In genomic region chr4:134720371-134720770, GRCm38 (mm10) we compare ENCODE assay signal across 23 mouse cellular contexts. TPM values are rescaled to one million over a fixed set of nuclear protein-coding genes. Genes with fewer than 3 reads are reported as not detected.
A peak's percentile ranks its signal among the peaks of the same experiment; 100 is the strongest.
DNase-seq lines count a peak whose midpoint lies in the region; ATAC-seq and TF ChIP-seq lines count a peak whose summit lies in the region.
"Had no signal": no experiment of that assay in that cellular context is flagged by ENCODE, and none has a peak within 500 bp of the region (broad histone marks: within the 10 kb centered on the region; RNA-seq: fewer than 3 reads in every experiment).

No protein-coding gene starts in this region.

- peak overlapping the region; percentile 9; the same call in 1 of the 2 replicates for H3K27ac ChIP-seq in forebrain, embryonic 10.5 days
- H3K27ac ChIP-seq in forebrain, embryonic 14.5 days (ENCODE audit: low read depth, low read length): no peak overlapping the region
- peak overlapping the region; percentile 74; the same call in 1 of the 2 replicates for H3K27ac ChIP-seq in liver, embryonic 13.5 days
- peak overlapping the region; percentile 37; the same call in 1 of the 2 replicates for H3K27ac ChIP-seq in embryonic fibroblast, embryonic 13.5 days (ENCODE audit: insufficient read depth, low read length)
- H3K27ac ChIP-seq: forebrain, embryonic 12.5 days; heart, adult 2 months had no signal

- H3K4me2 ChIP-seq in forebrain, embryonic 14.5 days (ENCODE audit: low read length): no peak overlapping the region
- peak overlapping the region; percentile 45; the same call in 1 of the 2 replicates for H3K4me2 ChIP-seq in liver, embryonic 13.5 days
- H3K4me2 ChIP-seq: forebrain, embryonic 12.5 days; heart, embryonic 12.5 days had no signal

- no peak for DNase-seq in forebrain, embryonic 10.5 days (ENCODE audit: extremely low spot score, low spot score)
- DNase-seq in forebrain, embryonic 14.5 days (ENCODE audit: low spot score): no peak
- DNase-seq in liver, embryonic 13.5 days: no peak
- no peak for DNase-seq in liver
- no peak for DNase-seq in frontal cortex, postnatal 25 days (ENCODE audit: low spot score in 2 of 2)
- DNase-seq: adrenal gland, postnatal 14 days; B cell, adult 2 months; cerebellum, adult 11-12 months; cerebellum, adult 9-10 months; cerebellum, postnatal 25 days; forebrain, postnatal 0 days; gastrocnemius, postnatal 14 days; heart, adult 2 months; heart, postnatal 36 days had no signal

- H3K9me3 ChIP-seq in forebrain, embryonic 10.5 days: no peaks in the 10 kb centered on the region
- no peaks in the 10 kb centered on the region for H3K9me3 ChIP-seq in forebrain, embryonic 14.5 days (replicated peaks; ENCODE audit: control insufficient read depth, low read length)
- H3K9me3 ChIP-seq in liver, embryonic 13.5 days (replicated peaks): no peaks in the 10 kb centered on the region
- H3K9me3 ChIP-seq: forebrain, embryonic 12.5 days; G1E; heart, embryonic 12.5 days had no signal

- no peak for ATAC-seq in forebrain, embryonic 14.5 days
- no peak for ATAC-seq in liver, embryonic 13.5 days (ENCODE audit: low read depth)
- ATAC-seq in neutrophil, adult 5-6 weeks (ENCODE audit: extremely low read depth, insufficient number of reproducible peaks, low FRiP score, poor library complexity, severe bottlenecking): peak; percentile 6; the same call in 1 of the 2 replicates
- ATAC-seq: CD4-positive, CD25-positive, alpha-beta regulatory T cell, adult 4 months; forebrain, postnatal 0 days; hindbrain, embryonic 16.5 days; inflammation-experienced regulatory T-cells, adult 6 months had no signal

- WGBS in forebrain, embryonic 10.5 days: 88% methylated on average over 3 of the region's 3 CpGs
- WGBS in forebrain, embryonic 14.5 days: 87% methylated on average over 3 of the region's 3 CpGs
- 74% methylated on average over 3 of the region's 3 CpGs for WGBS in liver, embryonic 13.5 days (ENCODE audit: insufficient replicate concordance)

- no peaks in the 10 kb centered on the region for H3K36me3 ChIP-seq in forebrain, embryonic 10.5 days (replicated peaks)
- H3K36me3 ChIP-seq in forebrain, embryonic 14.5 days (ENCODE audit: control insufficient read depth, insufficient read depth, low read length): no peaks in the 10 kb centered on the region
- H3K36me3 ChIP-seq in liver, embryonic 13.5 days: no peaks in the 10 kb centered on the region
- H3K36me3 ChIP-seq: forebrain, embryonic 12.5 days; G1E; heart, embryonic 12.5 days had no signal

- no peak for TF ChIP-seq CTCF in embryonic fibroblast, embryonic 13.5 days (IDR thresholded peaks at IDR 0.05; ENCODE audit: borderline replicate concordance, insufficient read depth, low read length)

- TF ChIP-seq POLR2A in embryonic fibroblast, embryonic 13.5 days (IDR thresholded peaks at IDR 0.05; ENCODE audit: low read depth, low read length): no peak

- H3K27me3 ChIP-seq in forebrain, embryonic 10.5 days (ENCODE audit: poor library complexity, severe bottlenecking): no peaks in the 10 kb centered on the region
- H3K27me3 ChIP-seq in forebrain, embryonic 14.5 days (replicated peaks; ENCODE audit: control insufficient read depth, insufficient read depth, low read length): no peaks in the 10 kb centered on the region
- no peaks in the 10 kb centered on the region for H3K27me3 ChIP-seq in liver, embryonic 13.5 days
- H3K27me3 ChIP-seq: forebrain, embryonic 12.5 days; heart, embryonic 12.5 days had no signal

- H3K4me1 ChIP-seq in forebrain, embryonic 10.5 days: peaks cover 5% of the 10 kb centered on the region; the same call in 1 of the 2 replicates
- no peaks in the 10 kb centered on the region for H3K4me1 ChIP-seq in forebrain, embryonic 14.5 days (ENCODE audit: control insufficient read depth, insufficient read depth, low read length)
- peaks cover 35% of the 10 kb centered on the region for H3K4me1 ChIP-seq in liver, embryonic 13.5 days (replicated peaks)
- peaks cover 8% of the 10 kb centered on the region; the same call in 1 of the 2 replicates for H3K4me1 ChIP-seq in embryonic fibroblast, embryonic 13.5 days (ENCODE audit: control insufficient read depth, insufficient read depth, low read length)

- no peak overlapping the region for H3K9ac ChIP-seq in forebrain, embryonic 14.5 days (ENCODE audit: low read length)
- no peak overlapping the region for H3K9ac ChIP-seq in liver, embryonic 13.5 days
- H3K9ac ChIP-seq: forebrain, embryonic 12.5 days; forebrain, postnatal 0 days; heart, embryonic 12.5 days had no signal

- H3K4me3 ChIP-seq in forebrain, embryonic 10.5 days: no peak overlapping the region
- no peak overlapping the region for H3K4me3 ChIP-seq in forebrain, embryonic 14.5 days (ENCODE audit: low read depth, low read length)
- no peak overlapping the region for H3K4me3 ChIP-seq in liver, embryonic 13.5 days (replicated peaks)
- no peak overlapping the region for H3K4me3 ChIP-seq in embryonic fibroblast, embryonic 13.5 days (ENCODE audit: insufficient read depth, low read length)
- H3K4me3 ChIP-seq: erythroblast, embryonic 14.5 days; forebrain, embryonic 12.5 days; heart, adult 2 months; heart, embryonic 12.5 days had no signal

RNA-seq across cellular contexts. Expression of gene Man1c1, which starts 16.3 kb away (rescaled TPM):
- 2.3 and 2.8 TPM in 2 replicates for polyA plus RNA-seq in forebrain, embryonic 10.5 days (2016; fragmentation: Nextera tagmentation; extraction: Ambion mirVana)
- 1.5 and 1.9 TPM in 2 replicates for polyA plus RNA-seq in forebrain, embryonic 14.5 days (2014; fragmentation: Nextera tagmentation; extraction: Ambion mirVana)
- polyA plus RNA-seq in liver, embryonic 13.5 days (2015; fragmentation: Nextera tagmentation; extraction: Ambion mirVana): 1.2 and 1.3 TPM in 2 replicates
- 23.4 and 26.7 TPM in 2 replicates for polyA plus RNA-seq in embryonic fibroblast, embryonic 13.5 days (2011; ENCODE audit: insufficient read length, low read depth, missing spikeins)
- 2.0 and 2.2 TPM in 2 replicates for total RNA-seq in neutrophil, adult 5-6 weeks (2017)
- polyA plus RNA-seq: G1E had no signal

RNA-seq across cellular contexts. Expression of gene Ldlrap1, which starts 47.5 kb away (rescaled TPM):
- 9.6 and 11.8 TPM in 2 replicates for polyA plus RNA-seq in forebrain, embryonic 10.5 days (2016; fragmentation: Nextera tagmentation; extraction: Ambion mirVana)
- 1.6 and 1.7 TPM in 2 replicates for polyA plus RNA-seq in forebrain, embryonic 14.5 days (2014; fragmentation: Nextera tagmentation; extraction: Ambion mirVana)
- polyA plus RNA-seq in liver, embryonic 13.5 days (2015; fragmentation: Nextera tagmentation; extraction: Ambion mirVana): 20.3 and 23.1 TPM in 2 replicates
- 13.3 and 16.5 TPM in 2 replicates for polyA plus RNA-seq in embryonic fibroblast, embryonic 13.5 days (2011; ENCODE audit: insufficient read length, low read depth, missing spikeins)
- 25.7 and 27.0 TPM in 2 replicates for total RNA-seq in neutrophil, adult 5-6 weeks (2017)
